Mouse (Mus musculus) C2C12 (cell line): Measurements from ENCODE around the gene Ccdc34. TPM values are rescaled to one million over a fixed set of nuclear protein-coding genes. Genes with fewer than 3 reads are reported as not detected.

Source experiments
- H3K27me3 ChIP-seq: one replicate; pipeline ENCODE4 v1.6.1; 2011; ENCODE audit not compliant: control insufficient read depth, insufficient read depth, insufficient read length
- H3K36me3 ChIP-seq: one replicate; pipeline ENCODE4 v1.6.1; 2011; ENCODE audit not compliant: control insufficient read depth, insufficient read depth
- H3K4me3 ChIP-seq: one replicate; pipeline ENCODE4 v1.5.1; 2011; ENCODE audit warnings: mild to moderate bottlenecking, control low read depth; ENCODE audit not compliant: poor library complexity, insufficient read depth, severe bottlenecking
- H3K79me2 ChIP-seq: one replicate; pipeline ENCODE4 v1.6.1; 2011; ENCODE audit not compliant: control insufficient read depth, insufficient read depth
- H3K79me3 ChIP-seq: one replicate; pipeline ENCODE4 v1.6.1; 2011; ENCODE audit warnings: low read depth, control low read depth
- H3ac ChIP-seq: one replicate; pipeline ENCODE3; 2011; ENCODE audit warnings: low read depth; ENCODE audit not compliant: control insufficient read depth, insufficient read length
- CEBPB ChIP-seq: IDR thresholded peaks from one replicate; pipeline ENCODE4 v1.6.1; 2011; ENCODE audit warnings: low read depth, mild to moderate bottlenecking, control low read depth, moderate library complexity
- CTCF ChIP-seq: IDR thresholded peaks from one replicate; pipeline ENCODE4 v1.5.1; 2011; ENCODE audit not compliant: control insufficient read depth, insufficient read depth, insufficient read length
- FOSL1 ChIP-seq: IDR thresholded peaks from one replicate; pipeline ENCODE4 v1.8.0; 2011; ENCODE audit warnings: mild to moderate bottlenecking, low read length; ENCODE audit not compliant: poor library complexity, insufficient read depth, severe bottlenecking
- MAX ChIP-seq: IDR thresholded peaks from one replicate; pipeline ENCODE4 v1.6.1; 2011; ENCODE audit warnings: mild to moderate bottlenecking, control low read depth
- MYOD1 ChIP-seq: IDR thresholded peaks from one replicate; pipeline ENCODE4 v1.6.1; 2011; ENCODE audit warnings: low read depth; ENCODE audit not compliant: control insufficient read depth, insufficient read length
- MYOG ChIP-seq: IDR thresholded peaks from one replicate; pipeline ENCODE4 v1.6.1; 2011; ENCODE audit not compliant: control insufficient read depth, insufficient read length; ENCODE audit errors: extremely low read depth
- USF1 ChIP-seq: IDR thresholded peaks from one replicate; pipeline ENCODE4 v1.6.1; 2011; ENCODE audit warnings: low read depth, mild to moderate bottlenecking, control low read depth, moderate library complexity
- polyA plus RNA-seq: library from polyadenylated mRNA; unstranded; fragments of >200 nt; fragmentation: generic; extraction: Trizol; gene quantifications from one replicate; pipeline ENCODE4 v1.2.1, GENCODE M21; 2012; ENCODE audit warnings: missing spikeins

Ccdc34 gene
- polyA plus RNA-seq, 1 experiment, result 18.5 TPM

DNA sequence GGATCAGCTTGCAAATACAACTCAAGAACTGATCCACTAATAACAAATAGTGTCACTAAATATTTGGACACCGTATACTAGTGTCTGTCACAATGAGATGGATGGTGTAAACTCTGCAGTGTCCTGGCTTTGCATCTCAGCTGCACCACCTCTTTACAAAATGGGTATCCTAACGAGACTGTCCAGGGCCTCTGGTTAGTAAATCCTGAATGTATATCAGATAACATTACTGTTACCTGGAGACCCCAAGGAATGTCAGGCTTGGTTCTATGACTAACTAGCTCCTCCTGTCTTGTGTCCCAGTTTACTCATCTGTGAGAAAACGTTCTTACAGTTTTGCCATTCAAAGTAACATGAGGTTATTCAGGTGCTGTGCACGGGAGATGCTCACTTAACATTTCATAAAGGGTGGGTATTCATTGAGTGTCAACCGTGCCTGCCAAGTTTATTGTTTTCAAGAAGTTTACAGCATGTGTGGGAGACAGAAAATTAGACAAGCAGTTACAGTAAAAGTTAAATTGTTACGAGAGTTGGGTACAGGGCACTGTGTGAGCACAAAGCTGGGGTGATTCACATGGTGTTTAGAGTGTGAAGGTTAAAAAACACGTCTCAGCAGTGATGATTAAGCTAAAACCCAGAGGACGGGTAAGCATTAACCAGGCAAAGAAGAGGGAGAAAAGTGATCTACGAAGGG, 197.5 kb downstream of the Ccdc34 start:
- Histone ChIP-seq H3ac (no peak overlapping the region), H3K4me3 (no peak overlapping the region), H3K79me2 (no peaks in the 10 kb centered on the region), H3K79me3 (no peaks in the 10 kb centered on the region), H3K36me3 (no peaks in the 10 kb centered on the region), H3K27me3 (no peaks in the 10 kb centered on the region)
- TF ChIP-seq MAX (no peak), USF1 (no peak), MYOD1 (no peak), CTCF (no peak), MYOG (no peak), FOSL1 (no peak), CEBPB (no peak)

DNA sequence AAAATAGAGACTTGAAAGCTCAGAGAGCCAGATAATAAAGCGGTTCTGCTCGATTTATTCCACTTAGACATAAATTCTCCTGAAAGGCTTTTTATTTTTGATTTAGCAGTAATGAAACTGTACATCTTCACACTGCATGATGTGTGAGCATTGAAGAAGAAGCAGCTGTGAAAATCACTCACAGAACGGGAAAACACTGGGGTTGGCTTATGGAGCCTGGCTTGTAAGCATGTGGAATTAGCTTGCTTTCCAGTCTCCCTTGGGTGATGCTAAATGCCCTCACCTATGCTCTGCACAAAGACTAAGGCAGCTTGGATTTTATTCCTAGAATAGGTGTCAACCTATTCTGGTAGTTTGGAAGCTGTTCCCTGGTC, 198.1 kb downstream of the Ccdc34 start:
- H3K27me3 ChIP-seq, result no peaks in the 10 kb centered on the region
- H3ac ChIP-seq, result no peak overlapping the region
- H3K4me3 ChIP-seq, result no peak overlapping the region
- H3K79me2 ChIP-seq, result no peaks in the 10 kb centered on the region
- TF ChIP-seq CTCF (no peak), MAX (no peak), FOSL1 (no peak), USF1 (no peak), MYOG (no peak), MYOD1 (no peak), CEBPB (no peak)
- H3K79me3 ChIP-seq, result no peaks in the 10 kb centered on the region
- H3K36me3 ChIP-seq, result no peaks in the 10 kb centered on the region

DNA sequence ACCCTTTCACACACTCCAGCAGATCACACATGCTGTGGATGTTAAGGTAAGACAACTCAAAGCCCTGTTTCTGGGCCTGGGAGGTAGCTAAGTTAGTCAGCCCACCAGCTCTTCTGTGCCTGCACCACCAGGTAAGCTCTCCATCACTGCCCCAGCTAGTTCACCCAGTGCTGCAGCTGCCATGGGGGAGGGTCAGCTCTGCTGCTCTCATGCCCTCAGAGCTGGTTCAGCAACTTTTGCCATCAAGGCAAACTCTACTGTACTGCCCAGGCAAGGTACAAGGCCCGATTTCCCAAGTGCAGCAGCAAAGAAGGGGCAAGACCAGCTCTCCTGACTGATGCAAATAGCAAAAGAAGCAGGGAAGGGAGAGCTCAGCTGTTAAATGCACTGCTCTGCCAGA, 202.9 kb downstream of the Ccdc34 start:
- H3ac ChIP-seq, result no peak overlapping the region
- H3K27me3 ChIP-seq, result no peaks in the 10 kb centered on the region
- H3K36me3 ChIP-seq, result no peaks in the 10 kb centered on the region
- H3K79me3 ChIP-seq, result no peaks in the 10 kb centered on the region
- no peak overlapping the region for H3K4me3 ChIP-seq
- H3K79me2 ChIP-seq, result no peaks in the 10 kb centered on the region
- no peak for TF ChIP-seq CEBPB

- Histone ChIP-seq H3K4me3 (no peak overlapping the region), H3K27me3 (no peaks in the 10 kb centered on the region), H3K79me2 (no peaks in the 10 kb centered on the region), H3K79me3 (no peaks in the 10 kb centered on the region), H3ac (no peak overlapping the region), H3K36me3 (no peaks in the 10 kb centered on the region)
- TF ChIP-seq FOSL1 (no peak), MYOD1 (no peak)
Measured at GRCm38 (mm10) chr2:110222793-110223192, 205.2 kb downstream of the Ccdc34 start.

Other genes starting within 250 kb of the Ccdc34 start
- gene Lin7c, start 127.0 kb upstream of the Ccdc34 start, polyA plus RNA-seq, result 13.8 TPM
- 6.7 TPM for gene Lgr4, start 100.2 kb upstream of the Ccdc34 start, polyA plus RNA-seq